Mouse (Mus musculus) hindbrain, embryonic 16.5 days (tissue): ENCODE measurements around the gene Fubp1. TPM values are rescaled to one million over a fixed set of nuclear protein-coding genes. Genes with fewer than 3 reads are reported as not detected.

ENCODE experiments used
- ATAC-seq: fragments of 200-750 bp; cut with Nextera tagmentation; 2 replicates; pipeline ENCODE4 v1.8.0; 2017; ENCODE audit warnings: moderate TSS enrichment, moderate library complexity
- H3K27ac ChIP-seq: fragments of 300-500 bp; sonication (generic); 2 replicates; pipeline ENCODE4 v1.5.1; 2014; ENCODE audit warnings: low read depth, mild to moderate bottlenecking, control low read depth, low read length, moderate library complexity
- H3K27me3 ChIP-seq: fragments of 300-500 bp; sonication (generic); replicated peaks from 2 replicates; pipeline ENCODE4 v1.6.1; 2014; ENCODE audit warnings: low read length; ENCODE audit not compliant: control insufficient read depth, insufficient read depth
- H3K36me3 ChIP-seq: fragments of 300-500 bp; sonication (generic); 2 replicates; pipeline ENCODE4 v1.6.1; 2014; ENCODE audit warnings: mild to moderate bottlenecking, low read length, moderate library complexity, mixed read lengths; ENCODE audit not compliant: control insufficient read depth, insufficient read depth
- H3K4me1 ChIP-seq: fragments of 300-500 bp; sonication (generic); 2 replicates; pipeline ENCODE4 v1.6.1; 2014; ENCODE audit warnings: low read depth, low read length; ENCODE audit not compliant: control insufficient read depth, insufficient read depth
- H3K4me2 ChIP-seq: fragments of 300-500 bp; sonication (generic); 2 replicates; pipeline ENCODE4 v1.6.1; 2014; ENCODE audit warnings: mild to moderate bottlenecking, low read length, control low read depth, moderate library complexity
- H3K4me3 ChIP-seq: fragments of 300-500 bp; sonication (generic); 2 replicates; pipeline ENCODE4 v1.5.1; 2014; ENCODE audit warnings: mild to moderate bottlenecking, low read length, control low read depth, moderate library complexity
- H3K9ac ChIP-seq: fragments of 300-500 bp; sonication (generic); 2 replicates; pipeline ENCODE4 v1.6.1; 2014; ENCODE audit warnings: low read depth, mild to moderate bottlenecking, control low read depth, low read length, moderate library complexity
- H3K9me3 ChIP-seq: fragments of 300-500 bp; sonication (generic); 2 replicates; pipeline ENCODE4 v1.6.1; 2014; ENCODE audit warnings: mild to moderate bottlenecking, low read length, moderate library complexity; ENCODE audit not compliant: control insufficient read depth
- WGBS: fragments of 180-500 bp; shearing (Covaris S2); extraction: QIAGEN DNeasy Blood & Tissue Kit; methylation state at CpG from one replicate; pipeline ENCODE4 v1.1.7; 2014; 5-methylcytosine and 5-hydroxymethylcytosine counted together
- polyA plus RNA-seq: library from polyadenylated mRNA; unstranded; fragments of >200 nt; fragmentation: Nextera tagmentation; extraction: Ambion mirVana; gene quantifications from 2 replicates; pipeline ENCODE4 v1.2.1, GENCODE M21; 2015

Gene Fubp1
- polyA plus RNA-seq, 1 experiment from 2014 or later: 168 TPM

DNA sequence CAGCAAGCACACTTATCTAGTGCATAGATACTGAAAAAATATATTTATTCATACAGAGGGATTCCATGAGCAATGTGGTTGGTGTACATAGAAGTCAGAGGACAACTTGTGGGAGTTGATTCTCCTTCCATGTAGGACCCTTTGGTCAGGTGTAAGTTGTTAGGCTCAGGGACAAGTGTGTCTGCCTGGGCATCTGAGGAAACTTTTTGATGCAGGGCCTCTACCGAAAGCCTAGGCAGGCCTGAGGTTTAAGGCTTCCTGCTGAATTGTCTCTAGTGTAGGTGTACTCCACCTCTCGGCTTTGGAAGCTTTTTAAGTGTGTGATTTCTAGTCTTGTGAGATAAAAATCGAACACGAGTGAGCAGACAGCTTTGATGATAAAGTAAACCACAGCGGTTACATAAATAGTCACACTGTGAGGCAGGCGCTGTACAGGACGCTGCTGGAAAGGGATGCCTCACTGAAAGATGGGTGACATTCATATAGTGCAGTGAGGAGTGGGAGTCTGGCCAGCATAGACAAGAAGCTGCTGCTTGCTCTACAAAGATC is 1.6 kb downstream of the Fubp1 start:
- ATAC-seq: no peak
- H3K4me1 ChIP-seq: peaks cover 24% of the 10 kb centered on the region
- peak overlapping the region; percentile 95 for H3K4me2 ChIP-seq
- WGBS: 38% methylated on average over 7 of the region's 7 CpGs
- no peaks in the 10 kb centered on the region for H3K27me3 ChIP-seq
- no peaks in the 10 kb centered on the region for H3K9me3 ChIP-seq
- no peak overlapping the region for H3K27ac ChIP-seq
- H3K9ac ChIP-seq: peak overlapping the region; percentile 100
- H3K36me3 ChIP-seq: no peaks in the 10 kb centered on the region
- peak overlapping the region; percentile 95 for H3K4me3 ChIP-seq

DNA sequence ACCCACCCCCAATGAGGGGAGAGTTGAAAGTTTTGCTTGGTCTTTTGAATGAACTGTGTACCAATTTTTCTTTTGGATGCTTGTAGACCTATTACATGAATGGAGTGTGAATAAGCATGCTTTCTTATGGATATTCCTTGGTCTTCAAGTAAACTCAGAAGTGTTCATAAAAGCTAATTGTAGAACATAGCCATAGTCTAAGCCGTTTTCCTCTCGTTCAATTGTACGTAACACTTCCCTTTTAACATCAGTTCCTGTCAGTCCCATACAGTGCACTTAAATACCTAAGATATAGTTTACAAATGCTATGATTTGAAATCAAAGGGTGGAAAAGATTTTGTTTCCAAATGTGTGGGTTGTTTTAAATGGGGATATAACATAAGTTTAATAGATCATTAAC is 3.2 kb downstream of the Fubp1 start:
- ATAC-seq: no peak
- H3K36me3 ChIP-seq: peaks cover 9% of the 10 kb centered on the region
- 49% methylated on average over 3 of the region's 3 CpGs for WGBS
- peak overlapping the region; percentile 95 for H3K4me2 ChIP-seq
- H3K9me3 ChIP-seq: no peaks in the 10 kb centered on the region
- H3K27ac ChIP-seq: no peak overlapping the region
- H3K4me3 ChIP-seq: no peak overlapping the region
- H3K9ac ChIP-seq: no peak overlapping the region
- no peaks in the 10 kb centered on the region for H3K27me3 ChIP-seq
- H3K4me1 ChIP-seq: peaks cover 24% of the 10 kb centered on the region

DNA sequence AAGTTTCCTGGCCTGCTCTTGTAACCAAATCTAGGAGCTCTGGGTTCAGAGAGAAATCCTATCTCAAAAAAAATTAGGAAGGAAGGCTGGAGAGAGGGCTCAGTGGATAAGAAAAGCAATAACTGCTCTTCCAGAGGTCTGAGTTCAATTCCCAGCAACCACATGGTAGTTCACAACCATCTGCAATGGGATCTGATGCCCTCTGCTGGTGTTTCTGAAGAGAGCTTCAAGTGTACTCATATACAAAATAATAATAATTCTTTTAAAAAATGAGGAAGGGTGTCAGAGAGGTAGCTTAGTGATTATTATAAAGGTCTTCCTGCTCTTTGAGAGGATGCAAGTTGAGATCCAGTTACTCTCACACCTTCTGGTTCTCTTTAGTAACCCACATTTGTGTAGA is 14.7 kb downstream of the Fubp1 start:
- Histone ChIP-seq H3K36me3 (peaks cover 56% of the 10 kb centered on the region), H3K27me3 (no peaks in the 10 kb centered on the region), H3K9me3 (no peaks in the 10 kb centered on the region), H3K9ac (no peak overlapping the region), H3K4me2 (no peak overlapping the region), H3K4me3 (no peak overlapping the region), H3K27ac (no peak overlapping the region), H3K4me1 (no peaks in the 10 kb centered on the region)
- ATAC-seq: no peak

DNA sequence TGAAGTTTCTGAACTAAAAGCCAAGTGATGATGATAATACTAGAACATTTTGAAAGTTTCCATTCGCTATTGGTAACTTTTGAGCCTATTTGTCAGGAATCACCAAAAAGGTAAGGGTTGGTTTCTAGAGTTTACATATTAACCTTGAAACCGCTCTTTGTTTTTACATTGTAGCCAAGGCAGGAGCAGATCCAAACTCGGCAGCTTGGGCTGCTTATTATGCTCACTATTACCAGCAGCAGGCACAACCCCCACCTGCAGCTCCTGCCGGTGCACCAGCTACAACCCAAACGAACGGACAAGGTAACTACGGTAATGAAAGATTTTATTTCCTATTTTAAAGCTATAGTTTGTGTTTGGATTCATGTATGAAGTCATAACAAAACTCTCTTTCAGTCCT is 15.7 kb downstream of the Fubp1 start:
- Histone ChIP-seq H3K36me3 (peaks cover 52% of the 10 kb centered on the region), H3K4me3 (no peak overlapping the region), H3K27me3 (no peaks in the 10 kb centered on the region), H3K9ac (no peak overlapping the region), H3K4me2 (no peak overlapping the region), H3K9me3 (no peaks in the 10 kb centered on the region), H3K4me1 (no peaks in the 10 kb centered on the region), H3K27ac (no peak overlapping the region)
- WGBS: 93% methylated on average over 7 of the region's 7 CpGs
- no peak for ATAC-seq

DNA sequence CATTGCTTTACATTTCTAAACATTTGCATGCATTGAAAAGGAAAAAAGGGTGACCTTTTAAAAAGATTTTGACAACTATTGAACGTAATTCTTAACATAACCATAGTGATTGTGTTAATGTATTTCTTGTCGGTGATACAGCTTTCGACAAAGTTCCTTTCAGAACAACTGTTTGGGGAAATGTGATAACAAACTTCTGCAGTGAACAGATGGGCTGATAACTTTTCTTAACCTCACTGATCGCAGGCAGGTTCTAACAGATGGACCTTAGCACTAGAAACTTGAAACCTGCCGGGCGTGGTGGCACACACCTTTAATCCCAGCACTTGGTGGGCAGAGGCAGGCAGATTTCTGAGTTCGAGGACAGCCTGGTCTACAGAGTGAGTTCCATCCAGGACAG is 18.6 kb downstream of the Fubp1 start:
- Histone ChIP-seq H3K9ac (no peak overlapping the region), H3K27ac (no peak overlapping the region), H3K4me1 (no peaks in the 10 kb centered on the region), H3K4me3 (no peak overlapping the region), H3K9me3 (no peaks in the 10 kb centered on the region), H3K27me3 (no peaks in the 10 kb centered on the region), H3K36me3 (peaks cover 38% of the 10 kb centered on the region), H3K4me2 (no peak overlapping the region)
- no peak for ATAC-seq
- 93% methylated on average over 7 of the region's 7 CpGs for WGBS

DNA sequence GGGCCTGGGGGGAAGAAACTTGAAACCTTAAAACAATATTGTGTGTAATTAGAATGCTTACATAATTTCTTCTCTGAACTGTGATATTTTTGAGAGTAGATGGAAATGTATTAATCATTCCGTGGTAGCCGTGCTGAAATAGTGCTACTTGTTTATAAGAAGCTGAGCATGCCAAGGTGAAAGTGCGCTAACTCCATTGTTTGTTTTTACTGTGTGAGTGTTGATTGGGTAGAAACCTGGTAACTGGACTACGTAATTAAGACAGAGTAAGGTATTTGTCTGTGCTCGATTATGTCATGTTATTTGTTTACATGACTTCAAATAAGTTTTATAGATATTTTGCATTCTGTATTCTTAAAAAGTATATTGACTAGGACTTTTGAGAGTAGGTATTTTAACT is 19.0 kb downstream of the Fubp1 start:
- no peaks in the 10 kb centered on the region for H3K9me3 ChIP-seq
- no peak overlapping the region for H3K9ac ChIP-seq
- no peak for ATAC-seq
- H3K36me3 ChIP-seq: peaks cover 34% of the 10 kb centered on the region
- H3K4me3 ChIP-seq: no peak overlapping the region
- WGBS: 95% methylated on average over 5 of the region's 5 CpGs
- no peaks in the 10 kb centered on the region for H3K27me3 ChIP-seq
- no peak overlapping the region for H3K4me2 ChIP-seq
- no peaks in the 10 kb centered on the region for H3K4me1 ChIP-seq
- no peak overlapping the region for H3K27ac ChIP-seq

DNA sequence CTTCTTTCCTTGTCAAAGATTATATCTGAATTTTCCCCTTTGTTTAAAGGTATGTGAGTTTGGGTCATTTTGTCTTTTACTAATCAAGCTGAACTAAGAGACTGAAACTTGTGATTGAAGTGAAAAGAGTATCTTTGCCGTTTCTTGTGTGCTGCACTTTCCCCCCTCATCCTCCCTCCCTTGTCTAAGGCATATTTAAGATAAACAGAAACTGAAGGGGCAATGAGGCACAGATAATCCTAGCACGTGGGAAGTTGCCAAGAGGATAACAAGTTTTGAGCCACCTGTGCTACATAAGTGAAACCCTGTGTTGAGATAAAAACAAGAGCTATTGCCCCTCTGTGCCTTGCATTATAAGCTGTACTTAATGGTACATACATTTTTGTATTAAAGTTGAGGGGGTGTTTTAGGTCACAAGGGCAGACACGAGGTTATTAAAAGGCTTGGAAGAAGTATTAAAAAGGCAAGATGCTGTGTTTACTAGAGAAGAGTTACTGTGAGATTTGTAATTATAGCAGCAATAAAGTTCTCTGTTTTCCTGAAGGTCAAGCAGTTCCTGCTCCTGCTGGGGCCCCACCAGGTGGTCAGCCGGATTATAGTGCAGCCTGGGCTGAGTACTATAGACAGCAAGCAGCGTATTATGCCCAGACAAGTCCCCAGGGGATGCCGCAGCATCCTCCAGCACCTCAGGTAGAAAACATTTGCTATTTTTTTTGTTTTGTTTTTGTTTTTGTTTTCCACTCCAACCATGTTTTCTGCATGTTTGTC is 21.3 kb downstream of the Fubp1 start:
- Histone ChIP-seq H3K9me3 (no peaks in the 10 kb centered on the region), H3K4me2 (no peak overlapping the region), H3K27me3 (no peaks in the 10 kb centered on the region), H3K4me3 (no peak overlapping the region), H3K9ac (no peak overlapping the region), H3K27ac (no peak overlapping the region), H3K4me1 (no peaks in the 10 kb centered on the region), H3K36me3 (peaks cover 20% of the 10 kb centered on the region)
- WGBS: 52% methylated on average over 6 of the region's 6 CpGs
- no peak for ATAC-seq

DNA sequence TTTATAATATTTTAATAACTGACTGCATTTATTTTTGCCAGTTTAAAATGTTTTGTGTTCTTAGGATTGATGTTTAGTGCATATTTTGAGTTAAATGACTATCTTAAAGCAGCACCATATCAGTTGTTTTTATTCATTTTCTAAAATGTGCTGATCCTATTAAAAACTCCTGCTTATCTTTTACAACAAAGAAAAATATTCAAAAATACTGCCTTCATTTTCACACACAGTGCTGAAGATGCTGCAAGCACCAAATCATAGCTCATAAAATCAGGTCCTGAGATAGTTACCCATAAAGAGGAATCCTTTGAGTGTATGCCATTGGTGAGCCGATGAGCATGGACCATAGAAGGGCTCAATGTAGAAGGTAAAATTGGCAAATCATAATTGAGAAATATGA is 25.0 kb downstream of the Fubp1 start:
- Histone ChIP-seq H3K27me3 (no peaks in the 10 kb centered on the region), H3K4me2 (no peak overlapping the region), H3K27ac (no peak overlapping the region), H3K4me1 (no peaks in the 10 kb centered on the region), H3K9ac (no peak overlapping the region), H3K4me3 (no peak overlapping the region), H3K36me3 (peaks cover 23% of the 10 kb centered on the region), H3K9me3 (no peaks in the 10 kb centered on the region)
- 96% methylated on average over 1 of the region's 1 CpGs for WGBS
- no peak for ATAC-seq

DNA sequence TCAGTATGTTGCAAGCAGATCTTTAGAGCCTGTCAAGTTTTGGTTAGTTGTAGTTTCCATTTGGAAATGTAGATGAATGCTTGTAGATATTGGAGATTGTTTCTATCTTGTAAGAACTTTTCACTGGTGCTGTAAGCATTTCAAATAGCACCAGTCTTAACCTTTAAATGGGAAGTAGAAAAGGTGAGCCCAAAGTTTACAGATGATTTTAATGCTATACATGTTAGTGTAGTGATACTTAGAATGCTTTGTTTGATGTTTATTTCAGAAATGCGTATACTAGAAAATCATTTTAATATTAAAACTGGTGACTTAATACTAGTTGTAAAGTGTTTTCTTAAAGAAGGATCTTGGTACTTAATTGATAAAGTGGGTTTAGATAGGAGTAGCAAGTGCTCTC is 25.6 kb downstream of the Fubp1 start:
- Histone ChIP-seq H3K4me2 (no peak overlapping the region), H3K9ac (no peak overlapping the region), H3K36me3 (peaks cover 23% of the 10 kb centered on the region), H3K4me1 (no peaks in the 10 kb centered on the region), H3K4me3 (no peak overlapping the region), H3K27ac (no peak overlapping the region), H3K9me3 (no peaks in the 10 kb centered on the region), H3K27me3 (no peaks in the 10 kb centered on the region)
- no peak for ATAC-seq
- 100% methylated on average over 1 of the region's 1 CpGs for WGBS
